Mouse (Mus musculus) cerebellum, adult 18-20 months (tissue): Measurements from ENCODE around the gene Usf3.

Experiments
- DNase-seq, 2 experiments: peaks; one replicate each; pipeline ENCODE4 v3.0.0; 2021

Gene Usf3

DNA sequence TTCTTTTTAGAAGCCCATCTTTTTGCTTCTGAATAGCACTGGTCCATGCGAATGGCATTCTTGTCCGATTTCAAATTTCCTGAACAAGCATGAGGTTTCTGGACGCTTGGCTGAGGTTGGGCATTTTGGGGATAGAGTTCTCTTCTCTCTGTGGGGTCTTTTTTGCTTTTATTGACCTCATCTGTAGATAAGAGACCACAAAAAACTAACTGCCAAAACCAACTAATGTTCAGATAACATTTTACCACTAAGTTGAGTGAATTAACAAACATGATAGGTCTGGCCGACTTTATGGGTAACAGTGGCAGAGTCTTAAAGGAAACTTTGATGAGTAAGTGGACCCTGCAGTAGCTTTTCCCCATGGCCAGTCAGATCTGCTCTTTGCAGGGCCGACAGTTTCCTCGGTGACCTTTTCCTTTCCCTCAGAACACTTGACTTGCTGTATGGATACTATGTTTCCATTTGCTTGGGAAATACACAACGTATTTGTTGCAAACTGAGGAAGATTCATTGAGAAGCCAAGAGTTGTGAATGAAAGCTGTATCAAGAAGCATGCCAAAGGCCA is 1.0 kb downstream of the Usf3 start:
- DNase-seq, result no peak

DNA sequence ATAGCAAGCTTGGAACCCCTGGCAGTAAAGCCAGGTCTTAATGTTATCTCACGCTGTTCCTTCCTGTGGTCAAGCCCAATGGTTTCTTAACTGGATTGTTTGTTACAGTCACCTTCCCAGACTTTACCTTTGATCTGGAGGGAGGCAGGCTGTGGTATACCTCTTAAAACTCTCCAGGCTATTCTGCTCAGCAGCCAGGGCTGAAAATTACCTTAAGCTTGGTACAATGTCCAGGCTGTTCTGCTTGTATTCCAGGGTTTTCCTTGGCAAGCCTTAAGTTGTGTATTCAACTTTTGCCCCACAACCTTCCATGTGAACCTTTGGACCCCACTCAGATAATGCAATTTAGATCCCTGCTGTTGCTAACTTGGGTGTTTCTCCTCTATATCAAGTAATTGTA is 2.0 kb downstream of the Usf3 start:
- DNase-seq, result no peak

DNA sequence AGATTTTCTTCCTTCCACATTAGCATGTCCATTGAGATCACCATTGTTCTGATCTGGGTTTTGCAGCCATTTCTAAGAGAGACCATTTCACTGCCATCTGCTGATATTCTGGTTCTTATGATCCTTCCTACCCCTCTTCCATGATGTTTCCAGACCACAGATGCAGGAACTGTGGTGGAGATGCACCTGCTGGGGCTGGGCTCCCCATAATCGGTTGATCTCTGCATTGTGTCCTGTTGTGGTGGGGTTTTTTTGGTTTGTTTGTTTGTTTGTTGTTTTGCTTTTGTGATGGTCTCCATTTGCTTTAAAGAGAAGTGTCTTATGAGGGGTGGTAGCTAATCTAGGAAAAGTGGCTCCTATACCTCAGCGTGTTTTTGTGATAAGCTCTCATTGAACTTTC is 3.5 kb downstream of the Usf3 start:
- no peak for DNase-seq

GRCm38 (mm10) chr16:44178555-44178954 is 5.5 kb downstream of the Usf3 start:
- no peak for DNase-seq

GRCm38 (mm10) chr16:44182597-44182996 is 9.6 kb downstream of the Usf3 start:
- DNase-seq, result no peak

DNA sequence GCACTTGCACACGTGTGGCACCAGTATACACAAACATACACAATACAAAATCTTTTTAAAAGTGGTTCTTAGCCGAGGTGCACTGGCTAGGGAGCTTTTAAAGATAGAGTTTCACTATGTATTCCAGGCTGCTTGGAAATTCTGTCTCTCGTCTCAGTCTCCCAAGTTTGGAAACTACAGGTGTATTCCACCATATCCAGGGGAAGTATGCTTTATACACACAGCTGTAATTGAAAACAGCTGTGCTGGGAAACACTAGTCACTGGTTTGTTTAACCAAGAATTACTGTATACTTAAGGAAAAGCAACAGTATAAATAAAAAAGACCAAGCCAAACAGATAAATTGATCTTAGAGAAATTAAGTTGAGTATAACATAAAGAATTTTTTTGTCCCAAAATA is 11.7 kb downstream of the Usf3 start:
- DNase-seq, result no peak

DNA sequence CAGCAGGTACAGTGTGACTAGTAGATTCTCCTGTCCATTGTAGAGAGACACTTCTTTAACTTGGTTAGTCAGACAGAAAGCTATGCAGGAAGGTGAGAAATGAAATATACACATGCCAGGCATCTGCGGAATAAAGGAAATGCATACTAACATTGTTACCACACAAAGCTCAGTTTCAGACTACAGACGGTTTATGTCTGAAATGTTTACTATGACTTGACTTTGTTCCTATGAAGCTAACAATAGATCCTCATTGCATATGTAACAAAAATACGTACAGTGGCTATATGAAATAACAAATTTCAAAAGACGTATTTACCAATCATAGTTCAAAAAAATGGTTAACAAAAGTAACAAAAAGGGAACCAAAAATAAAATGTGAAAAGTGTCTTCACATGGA is 14.1 kb downstream of the Usf3 start:
- no peak for DNase-seq

DNA sequence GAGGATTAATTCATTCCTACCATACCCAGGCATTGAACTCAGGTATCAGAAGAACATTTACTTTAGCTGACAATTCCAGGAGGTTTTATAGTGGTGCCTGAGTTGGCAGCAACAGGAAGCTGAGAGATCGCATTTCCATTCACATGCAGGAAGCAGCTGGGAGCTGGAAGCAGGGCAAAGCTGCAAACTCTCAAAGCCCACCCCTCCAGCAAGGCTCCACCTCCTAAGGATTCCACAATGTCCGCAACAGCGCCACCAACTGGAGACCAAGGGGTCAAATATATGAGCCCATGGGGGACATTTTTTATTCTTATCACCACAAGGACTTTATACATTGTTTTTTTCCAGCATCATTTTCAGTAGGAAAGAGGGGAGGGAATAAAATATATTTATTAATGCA is 15.7 kb downstream of the Usf3 start:
- no peak for DNase-seq

DNA sequence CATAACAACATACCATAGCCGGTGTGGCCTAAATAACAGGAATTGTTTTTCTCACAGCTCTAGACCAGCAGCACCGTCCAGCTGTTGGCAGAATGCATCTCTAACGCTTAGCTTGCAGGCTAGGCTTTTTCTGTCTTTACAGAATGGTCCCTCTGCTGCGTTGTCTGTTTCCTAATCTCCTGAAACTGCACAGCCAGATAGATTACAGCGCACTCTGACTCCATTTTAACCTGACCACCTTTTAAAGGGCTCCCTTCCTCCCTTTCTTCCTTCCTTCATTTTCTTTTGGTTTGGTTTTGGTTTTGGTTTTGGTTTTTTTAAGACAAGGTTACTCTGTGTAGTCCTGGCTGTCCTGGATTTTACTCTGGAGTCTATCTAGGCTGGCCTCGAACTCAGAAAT is 17.0 kb downstream of the Usf3 start:
- DNase-seq, result no peak

GRCm38 (mm10) chr16:44190968-44191367 is 17.9 kb downstream of the Usf3 start:
- peak; percentile 48 to 59 for DNase-seq

DNA sequence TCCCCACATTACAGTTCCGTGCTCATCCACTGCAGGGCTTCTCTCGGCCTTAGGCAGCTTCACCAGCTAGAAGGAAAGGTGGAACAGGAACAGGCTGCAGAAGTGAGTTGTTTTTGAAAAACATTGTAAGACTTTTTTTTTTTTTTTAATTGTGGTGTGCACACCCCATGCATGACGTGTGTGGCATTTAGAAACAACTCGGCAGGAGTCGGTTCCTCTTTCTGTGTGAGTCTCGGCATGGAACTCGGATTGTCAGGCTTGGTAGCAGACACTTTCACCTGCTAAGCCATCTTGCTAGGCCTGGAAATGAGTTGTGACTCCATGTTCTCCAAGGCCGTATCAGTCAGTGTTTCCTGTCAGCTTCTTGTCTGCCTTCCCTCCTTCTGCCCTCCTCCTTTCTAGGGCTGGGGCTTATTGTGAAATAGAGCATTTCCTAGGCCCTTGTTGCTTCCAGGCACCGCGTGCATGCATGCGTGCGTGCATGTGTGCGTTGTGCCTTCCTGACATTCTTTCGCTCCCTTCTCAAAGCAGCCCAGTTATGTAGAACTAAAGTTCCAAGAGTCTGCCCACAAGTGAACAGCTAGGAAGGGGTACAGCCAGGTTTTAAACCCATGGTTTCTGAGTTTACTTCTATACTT is 26.1 kb downstream of the Usf3 start:
- DNase-seq, result no peak

GRCm38 (mm10) chr16:44200146-44200545 is 27.1 kb downstream of the Usf3 start:
- peak; percentile 47 to 59 for DNase-seq

GRCm38 (mm10) chr16:44204331-44204730 is 31.3 kb downstream of the Usf3 start:
- peak; percentile 80 to 89 for DNase-seq

- DNase-seq, result no peak
These were observed 32.9 kb downstream of the Usf3 start for GRCm38 (mm10) chr16:44205973-44206372.

DNA sequence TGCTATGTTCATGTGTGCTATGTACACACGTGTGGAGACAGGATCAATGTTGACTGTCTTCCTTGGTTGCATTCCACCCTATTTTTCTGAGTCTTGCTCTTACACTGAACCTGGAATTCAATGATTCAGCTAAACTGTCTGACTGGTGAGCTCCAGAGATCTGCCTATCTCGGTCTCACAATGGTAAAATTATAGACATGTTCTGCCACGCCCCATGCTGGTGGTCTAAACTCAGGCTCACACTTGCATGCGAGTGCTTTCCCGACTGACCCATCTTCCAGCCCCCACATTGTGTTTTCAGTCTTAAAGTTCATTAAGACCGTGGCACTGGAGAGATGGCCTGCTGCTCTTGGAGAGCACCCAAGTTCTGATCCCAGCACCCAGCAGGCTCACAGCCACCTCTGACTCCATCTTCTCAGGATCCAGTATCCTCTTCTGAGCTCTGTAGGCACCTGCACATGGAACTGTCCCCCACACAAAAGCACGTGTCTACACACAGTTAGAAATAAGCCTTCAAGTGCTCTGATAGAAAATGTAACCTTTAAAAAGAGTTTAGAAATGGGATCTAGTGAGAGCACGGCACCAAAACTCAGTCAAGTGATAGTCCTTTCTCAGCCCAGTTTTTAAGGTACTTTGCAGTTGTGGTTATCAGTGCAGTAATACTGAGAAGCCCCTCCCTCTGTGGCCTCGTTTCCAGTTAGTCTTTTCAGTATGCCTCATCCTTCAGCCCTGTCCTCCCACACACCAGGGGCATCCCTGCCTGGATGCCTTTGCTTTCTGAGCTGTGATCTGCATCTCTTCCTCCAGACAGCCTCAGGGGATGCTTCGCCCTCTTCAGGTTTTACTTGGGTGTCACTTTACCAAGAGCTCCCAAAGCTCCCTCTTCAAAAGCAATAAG is 37.4 kb downstream of the Usf3 start:
- peak; percentile 41 to 43 for DNase-seq

- DNase-seq, result no peak
These were observed 38.0 kb downstream of the Usf3 start for GRCm38 (mm10) chr16:44211054-44211414.

DNA sequence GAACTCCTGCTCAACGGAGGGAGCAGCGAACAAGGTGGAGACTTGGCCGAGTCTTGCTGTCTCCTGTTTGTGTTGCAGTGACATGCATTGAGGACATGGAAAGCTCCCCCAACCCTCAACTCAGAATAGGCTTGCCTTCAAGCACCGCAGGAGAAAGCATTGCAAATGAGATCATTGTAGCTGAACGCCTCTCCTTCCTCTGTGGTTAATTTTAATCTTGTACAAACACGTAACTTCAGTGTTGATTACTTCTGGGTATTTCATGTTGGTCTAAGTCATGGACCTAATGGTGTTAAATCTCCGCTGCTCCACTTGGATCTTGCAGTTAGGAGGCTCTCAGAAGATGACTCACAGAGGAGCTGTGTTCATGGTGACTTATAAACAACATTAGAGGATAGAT is 39.7 kb downstream of the Usf3 start:
- no peak for DNase-seq

DNA sequence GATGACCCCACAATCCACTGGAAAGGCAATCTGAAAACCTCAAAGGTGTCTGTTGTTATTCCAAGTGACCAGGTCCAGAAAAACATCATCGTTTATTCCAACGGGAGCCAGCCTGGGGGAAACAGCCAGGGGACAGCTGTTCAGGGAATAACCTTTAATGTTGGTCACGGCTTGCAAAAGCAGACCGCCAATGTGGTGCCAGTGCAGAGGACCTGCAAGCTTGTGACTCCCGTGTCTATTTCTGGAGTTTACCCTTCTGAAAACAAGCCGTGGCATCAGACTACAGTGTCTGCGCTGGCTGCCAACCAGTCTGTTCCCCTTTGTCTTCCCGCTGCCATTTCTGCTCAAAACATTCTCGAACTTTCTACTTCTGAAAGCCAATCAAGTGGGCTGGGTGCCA is 42.5 kb downstream of the Usf3 start:
- DNase-seq, result no peak

- DNase-seq, result no peak
These were observed 43.4 kb downstream of the Usf3 start for GRCm38 (mm10) chr16:44216417-44216816.

- no peak for DNase-seq
These were observed 48.4 kb downstream of the Usf3 start for GRCm38 (mm10) chr16:44221463-44221862.

DNA sequence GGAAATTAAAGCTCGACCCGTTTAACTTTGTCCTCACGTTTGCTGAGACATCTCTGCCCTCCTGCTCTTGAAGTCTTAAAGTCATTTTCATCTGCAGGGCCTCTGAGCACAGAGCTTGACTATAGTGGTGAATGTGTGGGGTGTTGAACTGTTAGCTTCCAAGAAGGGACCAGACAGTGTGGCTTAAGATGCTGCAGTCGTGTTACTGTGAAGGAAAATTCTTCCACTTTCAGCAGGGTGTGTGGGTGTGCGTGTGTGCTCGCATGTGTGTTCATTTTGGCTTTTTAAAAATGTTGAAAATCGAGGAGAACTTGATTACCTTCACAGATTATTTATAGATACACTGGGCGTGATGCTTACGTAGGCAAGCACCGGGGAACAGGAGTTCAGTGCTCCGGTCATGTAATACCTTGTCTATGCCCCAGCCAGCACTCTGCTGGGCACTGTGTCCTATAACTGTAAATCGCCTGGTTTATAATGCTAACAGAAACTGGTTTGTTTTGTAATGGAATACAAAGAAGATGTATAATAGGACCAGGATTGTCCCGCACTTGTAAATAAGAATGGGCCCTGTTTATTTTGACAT is 53.8 kb downstream of the Usf3 start:
- no peak for DNase-seq

- no peak for DNase-seq
These were observed 60.0 kb downstream of the Usf3 start for GRCm38 (mm10) chr16:44233019-44233418.

DNA sequence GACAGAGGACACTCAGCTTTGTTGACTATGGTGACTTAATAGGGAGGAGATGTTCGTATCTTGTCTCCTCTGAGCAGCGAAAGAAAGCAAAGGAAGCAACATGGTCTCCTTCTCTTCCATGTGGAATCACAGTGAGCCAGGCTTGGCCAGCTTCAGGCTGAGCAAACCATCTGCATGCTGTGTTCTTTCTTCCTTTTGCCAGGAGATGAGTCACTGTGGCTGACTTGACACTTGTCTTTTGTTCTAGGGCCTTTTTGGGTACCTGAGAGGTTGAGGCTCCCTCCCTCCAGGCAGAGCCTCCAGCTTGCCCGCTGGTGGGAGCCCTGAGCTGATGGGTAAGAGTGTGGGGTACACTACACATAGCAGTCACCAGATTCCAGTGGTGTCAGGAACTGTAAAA is 64.8 kb downstream of the Usf3 start:
- peak; percentile 64 to 79 for DNase-seq

DNA sequence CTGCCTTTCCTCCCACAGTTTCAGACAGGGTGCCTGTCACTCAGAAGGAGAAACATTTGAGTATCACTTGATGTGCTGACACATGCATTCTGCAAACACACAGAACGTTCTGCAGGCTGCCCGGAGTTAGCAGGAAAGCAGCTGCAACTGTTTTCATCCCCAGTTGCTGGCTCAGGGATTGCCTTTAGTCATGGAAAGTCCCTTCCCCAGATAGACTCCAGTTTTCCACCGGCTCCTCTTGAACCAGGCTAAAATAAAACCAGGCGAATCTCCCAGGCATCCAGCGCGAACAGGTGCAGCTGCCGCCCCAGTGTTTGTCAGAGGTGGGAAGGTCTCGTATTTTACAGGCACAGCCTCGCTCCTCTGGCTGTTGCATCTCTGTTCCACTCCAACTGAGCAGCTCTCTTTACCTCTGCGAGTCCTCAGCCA is 65.8 kb downstream of the Usf3 start:
- DNase-seq, result no peak
